Mouse (Mus musculus) T-helper 2 cell (primary cell): ENCODE results near the gene Emc9.

ENCODE experiments used
- in situ Hi-C: fragments of 300-600 bp; cut with MboI, MseI; formaldehyde crosslinking; loops from one replicate; pipeline ENCODE4 v1.15.1; 2025; ENCODE audit warnings: high pct_unique_total_duplicates

Emc9 gene

GRCm38 (mm10) chr14:55563249-55563648 is 21.9 kb downstream of the Emc9 start:
- in situ Hi-C loops: loop anchor here (10.0 kb wide), 2 partner anchors 62 to 182 kb away; partner anchors contain the start of genes Dhrs1 and Nop9

DNA sequence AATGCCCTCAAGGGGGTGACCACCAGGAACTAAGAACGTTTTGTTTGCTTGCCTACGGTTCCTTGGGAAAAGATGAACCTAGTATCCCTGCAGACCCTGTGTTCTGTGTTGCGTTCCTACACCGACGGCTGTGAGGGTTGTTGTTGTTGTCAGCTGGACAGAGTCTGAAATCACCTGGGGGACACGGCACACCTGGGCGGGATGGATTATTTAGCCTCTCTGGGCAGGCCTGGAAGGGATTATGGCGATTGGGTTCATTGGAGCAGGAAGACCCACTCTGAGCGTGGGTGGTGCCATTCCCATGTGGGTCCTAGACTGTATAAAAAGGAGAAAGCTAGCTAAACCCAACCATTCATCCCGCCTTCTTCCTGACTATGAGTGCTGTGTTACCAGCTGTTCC is 23.2 kb downstream of the Emc9 start:
- in situ Hi-C loops: loop anchor here (10.0 kb wide), 2 partner anchors 63 to 183 kb away; partner anchors contain the start of genes Dhrs1 and Nop9

DNA sequence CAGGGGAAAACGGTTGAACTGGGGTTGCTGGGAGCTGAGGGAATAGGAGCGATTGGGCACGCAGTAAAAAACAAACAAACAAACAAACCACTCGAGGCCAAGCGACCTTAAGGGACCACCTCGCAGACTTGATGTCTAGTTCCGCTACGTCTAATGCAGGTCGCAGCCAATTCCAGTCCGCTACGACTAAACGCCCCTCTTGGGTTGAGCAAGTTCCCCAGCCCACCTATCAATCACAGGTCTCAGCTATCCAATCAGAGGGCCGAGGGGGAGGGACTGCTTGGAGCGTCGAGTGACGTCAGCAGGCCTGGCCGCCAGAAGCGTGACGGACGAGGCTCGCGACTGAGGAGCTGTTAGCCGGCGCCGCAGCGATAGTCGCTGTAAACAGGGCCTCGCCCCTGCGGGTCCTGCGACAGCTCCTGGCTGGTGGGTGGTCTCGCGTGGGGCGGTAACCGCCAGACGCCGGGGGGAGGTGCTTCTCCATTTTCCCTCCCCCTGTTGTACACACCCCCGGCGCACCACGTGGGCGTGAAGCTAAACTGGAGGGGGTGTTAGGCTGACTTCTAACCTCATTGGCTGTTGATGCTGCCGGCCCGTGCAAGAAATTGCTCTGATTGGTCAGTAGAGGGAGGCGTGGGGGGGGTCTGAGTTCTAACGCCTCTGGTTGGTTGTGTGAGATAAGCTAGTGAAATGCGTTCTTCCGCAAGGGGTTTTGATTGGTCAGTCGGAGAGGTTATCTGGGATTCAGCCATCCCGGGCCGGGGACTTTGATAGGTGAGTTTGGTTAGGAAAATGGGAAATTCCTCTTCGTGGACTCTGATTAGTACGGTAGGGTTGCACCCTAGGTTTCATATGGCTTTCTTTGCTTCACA is 24.7 kb downstream of the Emc9 start, which contains the start of gene A730061H03Rik:
Gene A730061H03Rik, minus strand, starts transcription at position 205 of the 872 bp plus-strand sequence.
- in situ Hi-C loops: loop anchor here (10.0 kb wide), 2 partner anchors 64 to 184 kb away; partner anchors contain the start of genes Dhrs1 and Nop9

GRCm38 (mm10) chr14:55559799-55560201 is 25.3 kb downstream of the Emc9 start, which contains the start of gene Dcaf11:
Gene Dcaf11, plus strand, starts transcription at chr14:55560006.
- in situ Hi-C loops: loop anchor here (10.0 kb wide), 2 partner anchors 65 to 185 kb away; partner anchors contain the start of genes Dhrs1 and Nop9

- in situ Hi-C loops: no loop called here
Measured at GRCm38 (mm10) chr14:55558740-55559448, 26.2 kb downstream of the Emc9 start.

- in situ Hi-C loops: no loop called here
Measured at GRCm38 (mm10) chr14:55557587-55557986, 27.5 kb downstream of the Emc9 start.

DNA sequence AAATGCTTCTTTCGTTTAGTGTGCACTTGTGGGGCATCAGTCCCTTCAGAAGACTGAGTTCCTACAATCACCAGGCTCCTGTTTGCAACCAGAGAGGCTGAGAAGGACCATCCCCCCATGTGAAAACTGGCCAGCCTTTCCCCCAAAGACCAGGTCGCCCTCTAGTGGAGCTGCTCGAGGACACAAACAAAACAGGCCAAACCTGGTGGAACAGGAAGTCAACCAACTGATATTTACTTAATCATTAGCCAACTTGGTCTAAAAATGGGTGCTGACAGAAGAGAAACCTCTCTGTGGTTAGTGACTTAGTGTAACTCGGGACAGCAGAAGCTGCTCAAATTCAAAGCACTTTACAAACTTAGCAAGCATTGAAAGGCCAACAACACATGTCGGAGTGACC is 28.1 kb downstream of the Emc9 start:
- in situ Hi-C loops: no loop called here

DNA sequence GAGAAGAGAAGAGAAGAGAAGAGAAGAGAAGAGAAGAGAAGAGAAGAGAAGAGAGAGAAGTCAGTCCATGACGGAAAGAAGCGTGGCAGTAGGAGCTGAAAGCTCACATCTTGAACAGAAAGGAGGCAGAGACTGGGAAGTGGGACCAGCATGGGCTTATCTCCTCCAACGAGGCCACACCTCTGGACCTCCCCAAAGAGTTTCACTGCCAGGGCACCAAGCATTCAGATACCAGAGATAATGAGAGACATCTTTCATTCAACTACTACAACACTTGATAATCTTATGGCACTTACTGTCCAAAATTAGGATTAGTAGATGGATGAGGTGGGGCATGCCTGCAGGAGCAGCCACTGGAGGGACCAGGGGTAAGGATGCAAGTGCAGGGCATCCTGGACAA is 29.3 kb downstream of the Emc9 start:
- in situ Hi-C loops: no loop called here

- in situ Hi-C loops: no loop called here
Measured at GRCm38 (mm10) chr14:55554635-55555034, 30.5 kb downstream of the Emc9 start.

- in situ Hi-C loops: no loop called here
Measured at GRCm38 (mm10) chr14:55551794-55552193, 33.3 kb downstream of the Emc9 start.

- in situ Hi-C loops: no loop called here
Measured at GRCm38 (mm10) chr14:55551347-55551746, 33.8 kb downstream of the Emc9 start.

DNA sequence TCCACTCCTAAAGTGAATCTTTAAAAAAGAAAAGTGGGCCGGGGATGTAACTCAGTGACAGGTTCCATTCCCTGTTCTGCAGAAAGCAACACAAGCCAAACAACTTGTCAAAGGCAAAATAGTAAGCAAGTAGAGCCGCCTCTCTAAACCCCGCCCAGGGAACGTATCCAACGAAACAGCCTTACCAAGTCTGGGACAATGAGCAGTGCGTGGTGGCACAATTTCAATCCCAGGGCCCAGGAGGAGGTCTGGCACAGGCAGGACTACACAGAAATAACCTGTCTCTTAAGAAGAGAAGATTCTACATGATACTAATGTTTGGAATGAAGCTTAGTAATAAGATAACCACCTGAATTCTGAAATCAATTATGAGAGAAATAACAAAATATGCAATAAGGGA is 34.9 kb downstream of the Emc9 start:
- in situ Hi-C loops: no loop called here

DNA sequence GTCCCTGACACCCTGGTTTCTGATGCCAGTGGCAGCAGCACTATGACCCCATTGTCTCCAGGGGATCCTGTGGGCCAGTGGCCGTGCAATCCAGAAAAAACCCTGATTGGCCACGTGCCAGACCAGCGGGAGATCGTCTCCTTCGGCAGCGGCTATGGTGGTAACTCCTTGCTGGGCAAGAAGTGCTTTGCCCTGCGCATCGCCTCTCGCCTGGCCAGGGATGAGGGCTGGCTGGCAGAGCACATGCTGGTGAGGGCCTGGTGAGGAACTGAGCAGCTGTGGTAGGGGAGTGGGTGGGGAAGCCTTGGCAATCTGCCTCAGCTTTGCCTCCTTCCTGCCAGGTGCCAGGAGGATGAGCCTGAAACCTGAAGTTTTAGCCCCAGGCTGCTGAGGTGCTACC is 40.8 kb downstream of the Emc9 start:
- in situ Hi-C loops: no loop called here

- in situ Hi-C loops: no loop called here
Measured at GRCm38 (mm10) chr14:55542268-55542667, 42.8 kb downstream of the Emc9 start.

DNA sequence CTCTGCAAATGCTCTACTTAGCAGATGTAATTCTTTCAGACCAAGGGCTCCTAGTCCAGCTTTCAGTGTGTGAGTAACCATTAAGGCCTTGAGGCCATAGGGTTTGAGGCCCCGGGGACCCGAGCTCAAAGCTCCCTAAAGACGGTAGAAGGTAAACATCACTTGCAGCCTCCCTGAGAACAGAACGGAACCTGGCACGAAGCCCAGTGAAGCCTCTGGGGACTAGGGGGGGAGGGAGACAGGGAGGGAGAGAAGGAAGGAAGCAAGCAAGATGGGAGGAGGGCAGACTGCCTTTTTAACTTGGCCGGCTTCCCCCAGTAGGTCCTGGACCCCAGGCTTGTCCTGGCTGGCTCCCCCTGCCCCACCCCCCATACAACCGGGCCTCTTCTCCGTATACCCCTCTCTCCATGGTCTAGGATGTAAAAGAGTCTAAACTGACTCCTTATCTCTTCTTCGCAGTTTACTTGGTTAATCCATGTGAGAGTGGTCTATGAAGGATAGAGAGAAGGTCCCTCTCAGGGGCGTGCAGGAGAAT is 44.2 kb downstream of the Emc9 start:
- in situ Hi-C loops: no loop called here

DNA sequence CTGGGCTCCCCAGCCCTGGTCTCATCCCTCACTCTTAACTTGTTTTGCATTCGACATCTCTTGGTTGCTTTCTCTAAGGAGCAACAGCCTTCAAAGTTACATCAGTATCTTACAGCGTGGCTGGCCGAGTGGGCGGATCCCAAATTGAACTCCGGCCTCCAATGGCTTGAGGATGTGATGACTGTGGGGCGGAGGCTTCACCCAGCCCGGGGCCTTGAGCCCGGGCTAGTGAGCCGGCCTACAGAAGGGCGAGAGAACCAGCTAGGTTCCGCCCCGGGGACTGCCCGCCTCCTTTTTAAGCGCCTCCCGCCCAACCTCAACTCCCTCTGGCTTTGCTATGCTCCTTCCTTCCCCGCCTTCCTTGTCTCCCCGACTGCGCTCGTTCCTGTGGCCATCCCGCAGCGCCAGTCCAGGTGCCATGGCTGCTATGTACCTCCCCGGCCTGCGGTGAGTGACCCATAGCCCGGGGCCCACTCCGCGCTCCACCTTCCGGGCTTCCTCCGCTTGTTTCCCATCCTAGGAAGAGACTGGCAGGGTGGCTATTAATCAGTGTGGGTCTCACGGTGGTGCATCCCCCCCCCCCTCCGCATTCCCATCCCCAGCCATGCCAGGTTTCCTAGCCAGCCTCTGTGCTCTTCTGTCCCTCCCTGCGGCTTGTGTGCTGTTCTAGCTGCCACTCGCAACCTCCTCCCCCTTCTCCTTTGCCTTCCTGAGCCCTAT is 44.9 kb downstream of the Emc9 start, which contains the start of gene Pck2:
Gene Pck2, plus strand, starts transcription at position 200 of the 720 bp plus-strand sequence.
- in situ Hi-C loops: no loop called here

DNA sequence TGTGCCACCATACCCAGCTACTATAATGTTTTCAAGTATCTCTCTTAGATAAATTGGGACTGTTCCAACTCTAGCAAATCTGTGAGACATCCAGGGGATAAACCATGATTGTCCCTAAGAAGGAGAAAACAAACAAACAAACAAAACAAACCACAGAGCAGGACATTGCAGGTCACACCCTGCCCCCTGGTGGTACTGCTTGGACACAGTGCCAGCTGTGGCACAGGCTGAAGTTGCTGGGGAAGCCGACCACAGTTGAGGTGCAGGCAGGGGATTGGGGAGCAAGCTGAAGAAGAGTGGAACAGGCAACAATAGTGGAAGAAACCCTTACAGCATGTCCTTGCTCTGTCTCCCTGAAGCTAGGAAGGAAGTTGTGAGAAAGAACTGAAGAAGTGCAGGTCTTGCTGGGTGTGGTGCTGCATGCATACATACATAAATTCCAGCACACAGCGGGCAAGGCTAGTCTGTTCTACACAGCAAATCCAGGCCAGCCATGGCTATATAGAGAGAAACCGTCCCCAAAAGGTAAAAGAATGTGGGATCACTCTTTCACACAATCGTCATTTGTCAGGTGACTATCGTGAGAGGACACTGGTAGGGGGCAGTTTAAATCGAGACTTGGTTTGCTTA is 48.9 kb downstream of the Emc9 start:
- in situ Hi-C loops: no loop called here
